Mouse (Mus musculus) ES-Bruce4 (cell line): Measurements from ENCODE around the gene Mad2l2. TPM values are rescaled to one million over a fixed set of nuclear protein-coding genes. Genes with fewer than 3 reads are reported as not detected.
"Not testable (repeated sequence)": the region's sequence is repeated elsewhere in the genome, so short reads cannot be mapped to it uniquely, and the experiment has no call there.

ENCODE experiments used
- H3K27ac ChIP-seq: 2 replicates; pipeline ENCODE4 v1.5.1; 2012; ENCODE audit warnings: low read length, inconsistent platforms; ENCODE audit not compliant: insufficient read depth
- H3K27me3 ChIP-seq: 2 replicates; pipeline ENCODE4 v1.6.1; 2012; ENCODE audit warnings: mild to moderate bottlenecking, low read length, inconsistent platforms; ENCODE audit not compliant: control insufficient read depth, poor library complexity, insufficient read depth, severe bottlenecking
- H3K36me3 ChIP-seq: 2 replicates; pipeline ENCODE4 v1.6.1; 2012; ENCODE audit warnings: inconsistent platforms, mild to moderate bottlenecking, low read length, moderate library complexity; ENCODE audit not compliant: control insufficient read depth, poor library complexity, insufficient read depth, severe bottlenecking
- H3K4me1 ChIP-seq: one replicate; pipeline ENCODE4 v1.8.1; 2011; ENCODE audit warnings: low read length; ENCODE audit not compliant: control insufficient read depth, insufficient read depth
- H3K4me3 ChIP-seq: 2 replicates; pipeline ENCODE4 v1.5.1; 2011; ENCODE audit warnings: low read depth, mild to moderate bottlenecking, low read length
- H3K9ac ChIP-seq: 2 replicates; pipeline ENCODE4 v1.6.1; 2012; ENCODE audit warnings: low read depth, mild to moderate bottlenecking, inconsistent platforms; ENCODE audit not compliant: poor library complexity, severe bottlenecking
- H3K9me3 ChIP-seq: replicated peaks from 2 replicates; pipeline ENCODE4 v1.6.1; 2012; ENCODE audit warnings: mild to moderate bottlenecking, low read length, inconsistent platforms; ENCODE audit not compliant: control insufficient read depth, poor library complexity, insufficient read depth, severe bottlenecking
- CTCF ChIP-seq: IDR thresholded peaks from one replicate; pipeline ENCODE4 v1.8.1; 2011; ENCODE audit warnings: low read depth, low read length
- EP300 ChIP-seq: IDR thresholded peaks from 2 replicates; pipeline ENCODE4 v1.6.1; 2011; ENCODE audit warnings: low read depth, low read length; ENCODE audit not compliant: insufficient read depth
- POLR2A ChIP-seq: IDR thresholded peaks from one replicate; pipeline ENCODE4 v1.8.1; 2011; ENCODE audit warnings: low read length; ENCODE audit not compliant: insufficient read depth
- polyA plus RNA-seq: library from polyadenylated mRNA; stranded (reverse); fragments of >200 nt; gene quantifications from 2 replicates; pipeline ENCODE4 v1.2.4, GENCODE M21; 2011; ENCODE audit warnings: low read depth; ENCODE audit not compliant: missing spikeins, insufficient read depth, insufficient read length

Mad2l2 gene
- polyA plus RNA-seq, 1 experiment = 45.9 TPM

- no peaks in the 10 kb centered on the region for H3K36me3 ChIP-seq
- no peaks in the 10 kb centered on the region for H3K4me1 ChIP-seq
- H3K4me3 ChIP-seq = peak overlapping the region; percentile 40
- peak overlapping the region; percentile 59 for H3K9ac ChIP-seq
- no peaks in the 10 kb centered on the region for H3K9me3 ChIP-seq
- no peak for TF ChIP-seq CTCF
- TF ChIP-seq POLR2A = no peak
- TF ChIP-seq EP300 = peak; percentile 30; the same call in 1 of the 2 replicates
- no peaks in the 10 kb centered on the region for H3K27me3 ChIP-seq
- H3K27ac ChIP-seq = peak overlapping the region; percentile 27
Measured at GRCm38 (mm10) chr4:148169586-148169985, 39.4 kb downstream of the Mad2l2 start.

DNA sequence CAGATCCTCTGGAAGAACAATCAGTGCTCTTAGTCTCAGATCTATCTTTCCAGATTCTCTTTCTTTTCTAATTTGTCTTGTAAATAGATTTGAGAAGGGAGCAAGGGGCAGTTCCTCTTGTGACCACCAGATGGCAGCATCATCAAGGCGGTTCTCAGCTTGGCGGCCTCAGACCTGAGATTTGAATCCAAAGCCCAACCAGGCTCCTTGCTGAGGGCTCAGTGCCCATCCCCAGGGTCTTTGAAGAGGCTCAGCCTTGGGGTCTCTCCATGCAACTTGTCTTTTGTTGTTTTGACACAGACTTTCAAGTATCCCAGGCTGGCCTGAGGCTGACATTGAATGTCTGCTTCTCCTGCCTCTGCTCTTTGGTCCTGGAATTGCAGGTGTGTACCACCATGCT is 40.7 kb downstream of the Mad2l2 start:
- H3K27ac ChIP-seq = no peak overlapping the region
- no peaks in the 10 kb centered on the region for H3K27me3 ChIP-seq
- no peaks in the 10 kb centered on the region for H3K36me3 ChIP-seq
- H3K4me3 ChIP-seq = no peak overlapping the region
- H3K9me3 ChIP-seq = no peaks in the 10 kb centered on the region
- H3K4me1 ChIP-seq = no peaks in the 10 kb centered on the region
- H3K9ac ChIP-seq = no peak overlapping the region
- TF ChIP-seq POLR2A (no peak), CTCF (peak; percentile 83), EP300 (no peak)

DNA sequence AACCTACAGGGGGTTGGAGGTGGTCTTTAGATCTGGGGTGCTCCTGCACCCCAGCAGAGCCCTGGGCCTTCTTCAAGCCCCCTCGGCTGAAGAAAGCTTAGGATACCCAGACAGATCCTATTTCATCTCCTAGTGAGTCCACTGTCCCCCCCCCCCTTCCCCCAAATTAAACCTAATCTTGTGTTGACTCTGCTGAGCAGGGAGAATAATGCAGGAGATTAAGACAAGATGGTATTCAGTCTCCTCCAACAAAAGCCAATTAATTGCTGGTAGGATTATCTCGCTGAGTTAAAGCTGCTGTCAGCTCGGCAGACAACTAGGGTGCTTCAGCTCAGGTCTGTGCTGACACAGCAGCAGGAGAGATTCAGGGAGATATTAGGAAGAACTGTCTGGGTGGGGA is 41.1 kb downstream of the Mad2l2 start:
- H3K36me3 ChIP-seq = no peaks in the 10 kb centered on the region
- no peaks in the 10 kb centered on the region for H3K4me1 ChIP-seq
- TF ChIP-seq EP300 (no peak), CTCF (no peak), POLR2A (no peak)
- H3K9me3 ChIP-seq = no peaks in the 10 kb centered on the region
- H3K27me3 ChIP-seq = no peaks in the 10 kb centered on the region
- H3K9ac ChIP-seq = no peak overlapping the region
- no peak overlapping the region for H3K4me3 ChIP-seq
- H3K27ac ChIP-seq = no peak overlapping the region

DNA sequence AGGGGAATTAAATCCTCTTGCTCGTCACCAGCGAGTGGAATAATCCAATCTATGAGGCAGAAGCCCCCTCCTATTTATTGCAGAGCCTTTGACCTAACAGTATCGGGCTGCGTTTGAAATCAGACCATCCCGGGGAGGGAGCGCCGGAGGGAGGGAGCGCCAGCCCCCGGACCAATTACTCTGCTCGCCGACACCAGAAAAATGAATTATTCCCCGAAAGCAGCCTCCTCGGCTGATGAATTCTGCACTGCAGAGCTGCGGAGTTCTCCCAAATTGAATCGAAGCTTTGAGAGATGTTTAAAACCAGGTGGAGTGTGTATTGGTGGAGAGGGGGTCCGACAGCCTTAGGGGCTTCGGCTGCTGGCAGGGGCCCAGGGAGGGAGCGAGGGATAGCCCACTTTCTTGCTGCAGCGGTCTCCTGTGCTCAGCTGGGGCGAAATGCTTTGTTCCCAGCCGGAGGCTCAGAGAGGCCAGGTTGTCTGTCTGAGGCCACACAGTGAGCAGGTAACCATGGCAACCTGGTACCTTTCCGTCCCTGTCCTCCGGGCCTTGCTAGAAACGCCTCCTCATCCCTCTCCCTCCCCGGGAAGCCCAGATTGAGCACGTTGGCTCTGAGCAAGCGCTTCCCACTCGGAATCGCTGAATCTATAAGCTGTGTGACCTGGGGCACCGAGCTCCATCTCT is 43.8 kb downstream of the Mad2l2 start:
- no peak overlapping the region for H3K9ac ChIP-seq
- no peaks in the 10 kb centered on the region for H3K27me3 ChIP-seq
- H3K4me3 ChIP-seq = peak overlapping the region; percentile 11
- no peaks in the 10 kb centered on the region for H3K4me1 ChIP-seq
- no peaks in the 10 kb centered on the region for H3K9me3 ChIP-seq
- TF ChIP-seq CTCF (no peak), POLR2A (no peak), EP300 (no peak)
- H3K36me3 ChIP-seq = no peaks in the 10 kb centered on the region
- no peak overlapping the region for H3K27ac ChIP-seq

GRCm38 (mm10) chr4:148174495-148174862 is 44.3 kb downstream of the Mad2l2 start:
- H3K4me3 ChIP-seq = no peak overlapping the region
- H3K36me3 ChIP-seq = no peaks in the 10 kb centered on the region
- TF ChIP-seq EP300 = no peak
- no peak for TF ChIP-seq POLR2A
- no peak for TF ChIP-seq CTCF
- H3K4me1 ChIP-seq = no peaks in the 10 kb centered on the region
- no peaks in the 10 kb centered on the region for H3K27me3 ChIP-seq
- no peak overlapping the region for H3K9ac ChIP-seq
- no peaks in the 10 kb centered on the region for H3K9me3 ChIP-seq
- H3K27ac ChIP-seq = no peak overlapping the region

GRCm38 (mm10) chr4:148176603-148177002 is 46.4 kb downstream of the Mad2l2 start:
- H3K27ac ChIP-seq, H3K36me3 ChIP-seq, H3K4me1 ChIP-seq, H3K9me3 ChIP-seq, H3K9ac ChIP-seq, H3K4me3 ChIP-seq, H3K27me3 ChIP-seq: not testable (repeated sequence)
